Mouse (Mus musculus): Measurements from ENCODE around the gene Trpc5. TPM values are rescaled to one million over a fixed set of nuclear protein-coding genes. Genes with fewer than 3 reads are reported as not detected.

Trpc5 gene
- 1.6 and 1.9 TPM in 2 replicates for polyA plus RNA-seq (2015; fragmentation: Nextera tagmentation; extraction: Ambion mirVana)

GRCm38 (mm10) chrX:144688142-144688206 lies at the start of gene Trpc5:
Gene Trpc5, minus strand, starts transcription at chrX:144688180.
- Histone ChIP-seq H3K36me3 (no peaks in the 10 kb centered on the region), H3K4me3 (peak within 1 kb of the TSS; percentile 48), H3K9me3 (no peaks in the 10 kb centered on the region), H3K27me3 (peaks cover 45% of the 10 kb centered on the region), H3K9ac (peak within 1 kb of the TSS; percentile 62), H3K27ac (replicated peaks) (no peak within 1 kb of the TSS), H3K4me1 (replicated peaks) (peaks cover 7% of the 10 kb centered on the region), H3K4me2 (peak within 1 kb of the TSS; percentile 68)
- 11% methylated on average over 1 of the region's 1 CpGs for WGBS
- no peak; the same call in 1 of the 2 replicates for ATAC-seq (ENCODE audit: low read depth)

GRCm38 (mm10) chrX:144716330-144716729 lies 28.4 kb upstream of the Trpc5 start:
- Histone ChIP-seq H3K4me3 (no peak overlapping the region), H3K9ac (no peak overlapping the region), H3K27me3 (no peaks in the 10 kb centered on the region), H3K4me2 (no peak overlapping the region), H3K9me3 (no peaks in the 10 kb centered on the region), H3K27ac (replicated peaks) (no peak overlapping the region), H3K4me1 (replicated peaks) (no peaks in the 10 kb centered on the region), H3K36me3 (no peaks in the 10 kb centered on the region)
- no peak for ATAC-seq (ENCODE audit: low read depth)
- 90% methylated on average over 1 of the region's 1 CpGs for WGBS

DNA sequence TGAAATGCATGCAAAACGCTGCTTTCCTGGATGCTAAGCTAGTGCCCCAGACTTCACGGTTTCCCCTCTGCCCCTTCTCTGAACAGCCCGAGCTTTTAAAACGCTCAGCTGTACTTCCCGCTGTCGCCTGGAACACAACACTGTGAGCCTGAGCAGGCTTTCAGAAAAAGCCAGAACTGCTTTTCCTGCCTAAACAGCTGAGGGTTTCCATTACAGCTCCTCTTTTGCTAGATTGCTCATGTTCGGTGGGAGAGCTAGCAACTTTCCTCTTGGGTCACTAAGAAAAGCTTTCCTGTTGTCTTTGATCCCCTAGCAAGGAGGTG lies 1.8 kb upstream of the Trpc5 start:
- H3K9ac ChIP-seq: no peak overlapping the region
- no peak overlapping the region for H3K27ac ChIP-seq (replicated peaks)
- H3K27me3 ChIP-seq: peaks cover 39% of the 10 kb centered on the region
- H3K4me2 ChIP-seq: peak overlapping the region; percentile 68
- H3K36me3 ChIP-seq: no peaks in the 10 kb centered on the region
- H3K9me3 ChIP-seq: no peaks in the 10 kb centered on the region
- 22% methylated on average over 7 of the region's 7 CpGs for WGBS
- H3K4me3 ChIP-seq: peak overlapping the region; percentile 48
- peaks cover 7% of the 10 kb centered on the region for H3K4me1 ChIP-seq (replicated peaks)
- no peak for ATAC-seq (ENCODE audit: low read depth)

GRCm38 (mm10) chrX:144689119-144689858 lies 1.3 kb upstream of the Trpc5 start:
- WGBS: 19% methylated on average over 21 of the region's 21 CpGs
- Histone ChIP-seq H3K4me2 (peak overlapping the region; percentile 68), H3K9me3 (no peaks in the 10 kb centered on the region), H3K36me3 (no peaks in the 10 kb centered on the region), H3K4me1 (replicated peaks) (peaks cover 7% of the 10 kb centered on the region), H3K27ac (replicated peaks) (no peak overlapping the region), H3K27me3 (peaks cover 44% of the 10 kb centered on the region), H3K4me3 (peak overlapping the region; percentile 48), H3K9ac (peak overlapping the region; percentile 62)
- ATAC-seq (ENCODE audit: low read depth): peak; percentile 83

DNA sequence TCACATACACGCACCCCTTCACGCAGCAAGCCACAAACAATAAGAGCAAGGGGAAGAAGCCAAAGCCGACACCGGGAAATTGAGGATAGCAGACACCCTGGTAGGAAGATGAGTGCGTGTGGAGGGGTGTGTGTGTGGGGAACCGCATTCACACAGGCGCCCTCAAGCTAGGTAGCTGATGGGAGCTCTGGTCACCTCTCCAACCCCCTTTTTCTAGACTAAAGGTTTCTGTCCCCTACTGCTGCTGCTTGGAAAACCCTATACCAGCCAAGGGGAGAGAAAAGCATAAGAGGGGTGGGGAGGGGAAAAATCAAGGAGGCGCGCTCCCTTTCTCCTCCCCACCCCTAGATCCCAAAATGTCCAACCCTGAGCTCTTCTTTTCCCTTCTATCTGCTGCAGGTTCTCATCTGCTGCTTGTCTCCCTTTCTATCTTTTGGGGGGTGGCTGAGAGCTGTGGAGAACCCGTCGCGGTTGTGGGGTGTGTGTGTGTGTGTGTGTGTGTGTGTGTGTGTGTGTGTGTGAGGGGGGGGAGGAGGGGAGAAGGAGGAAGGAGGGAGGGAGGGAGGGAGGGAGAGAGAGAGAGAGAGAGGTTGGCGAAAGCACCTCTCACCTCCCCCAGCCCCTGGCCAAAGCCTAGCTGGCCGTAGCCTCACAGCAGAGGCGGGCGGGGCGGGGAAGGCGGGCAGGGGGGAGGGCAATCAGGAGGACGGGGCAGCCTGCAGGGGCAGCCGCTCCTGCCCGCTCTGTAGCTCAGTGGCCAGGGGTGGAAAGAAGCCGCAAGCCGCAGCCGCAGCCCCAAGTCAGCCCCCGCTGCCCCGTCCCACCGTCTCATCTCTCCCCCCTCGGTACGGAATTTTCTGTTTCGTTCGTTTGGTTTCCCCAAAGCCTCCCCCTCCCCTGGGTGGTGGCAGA lies 483 bp upstream of the Trpc5 start, which contains the start of gene Rtl4:
Rtl4 (plus strand) TSS at position 701 of the 912 bp plus-strand sequence.
- H3K27me3 ChIP-seq: peaks cover 45% of the 10 kb centered on the region
- H3K4me1 ChIP-seq (replicated peaks): peaks cover 7% of the 10 kb centered on the region
- H3K9ac ChIP-seq: peak within 1 kb of the TSS; percentile 62
- H3K4me2 ChIP-seq: peak within 1 kb of the TSS; percentile 68
- H3K4me3 ChIP-seq: peak within 1 kb of the TSS; percentile 48
- no peaks in the 10 kb centered on the region for H3K9me3 ChIP-seq
- WGBS: 32% methylated on average over 22 of the region's 31 CpGs
- H3K27ac ChIP-seq (replicated peaks): no peak within 1 kb of the TSS
- ATAC-seq (ENCODE audit: low read depth): peak; percentile 78
- H3K36me3 ChIP-seq: no peaks in the 10 kb centered on the region

DNA sequence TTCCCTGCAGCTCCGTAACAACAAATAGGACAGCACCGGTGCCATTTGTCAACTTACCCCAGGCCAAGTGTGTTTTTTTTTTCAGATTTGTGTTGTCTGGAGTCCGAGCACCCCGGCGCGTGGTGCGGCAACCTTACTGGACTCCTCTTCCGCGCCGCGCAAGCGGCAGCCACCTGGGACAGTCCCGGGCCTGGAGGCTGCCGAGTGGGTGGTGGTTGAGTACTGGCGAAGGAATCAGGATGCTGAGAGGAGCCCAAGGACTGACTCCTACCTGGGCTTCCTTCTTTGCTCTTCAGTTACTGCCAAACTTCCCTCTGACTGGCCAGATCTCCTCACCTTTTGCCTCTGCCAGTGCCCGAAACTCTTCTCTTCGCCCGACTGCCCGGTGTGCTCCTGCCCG lies 238 bp downstream of the Trpc5 start:
- no peak for ATAC-seq (ENCODE audit: low read depth)
- no peak overlapping the region for H3K27ac ChIP-seq (replicated peaks)
- WGBS: 15% methylated on average over 20 of the region's 20 CpGs

GRCm38 (mm10) chrX:144652196-144652595 lies 35.8 kb downstream of the Trpc5 start:
- WGBS: 77% methylated on average over 2 of the region's 2 CpGs

More for the DNA sequence above, 238 bp downstream of the Trpc5 start:
- H3K4me3 ChIP-seq: peak overlapping the region; percentile 48
- H3K4me2 ChIP-seq: peak overlapping the region; percentile 68
- H3K36me3 ChIP-seq: no peaks in the 10 kb centered on the region
- peaks cover 45% of the 10 kb centered on the region for H3K27me3 ChIP-seq
- H3K4me1 ChIP-seq (replicated peaks): peaks cover 7% of the 10 kb centered on the region
- H3K9me3 ChIP-seq: no peaks in the 10 kb centered on the region
- H3K9ac ChIP-seq: peak overlapping the region; percentile 62

DNA sequence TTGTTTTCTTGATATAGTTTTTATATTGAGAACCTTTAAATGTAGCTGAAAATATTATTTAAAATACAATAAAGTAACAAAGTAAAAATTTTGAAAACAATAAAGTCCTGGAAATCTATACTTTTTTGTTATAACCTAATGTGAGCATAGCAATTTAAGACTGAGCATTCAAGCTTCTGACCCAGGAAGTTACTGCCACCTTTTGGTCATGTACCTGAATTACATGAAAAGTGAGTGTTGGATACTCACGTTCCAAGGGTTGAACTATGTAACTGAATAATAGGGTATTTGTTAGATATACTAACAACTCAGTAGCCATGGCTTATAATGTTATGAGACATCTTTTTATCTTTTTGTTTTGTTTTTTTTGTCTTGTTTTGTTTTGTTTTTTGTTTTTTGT lies 42.6 kb downstream of the Trpc5 start:
- H3K27ac ChIP-seq (replicated peaks): no peak overlapping the region
- no peaks in the 10 kb centered on the region for H3K27me3 ChIP-seq
- H3K4me1 ChIP-seq (replicated peaks): no peaks in the 10 kb centered on the region
- H3K36me3 ChIP-seq: no peaks in the 10 kb centered on the region
- 38% methylated on average over 1 of the region's 1 CpGs for WGBS
- H3K4me2 ChIP-seq: no peak overlapping the region
- no peak overlapping the region for H3K4me3 ChIP-seq
- H3K9ac ChIP-seq: no peak overlapping the region
- H3K9me3 ChIP-seq: no peaks in the 10 kb centered on the region
- ATAC-seq (ENCODE audit: low read depth): no peak

More at GRCm38 (mm10) chrX:144652196-144652595, 35.8 kb downstream of the Trpc5 start:
- H3K4me2 ChIP-seq: no peak overlapping the region
- no peaks in the 10 kb centered on the region for H3K9me3 ChIP-seq
- H3K9ac ChIP-seq: no peak overlapping the region
- no peaks in the 10 kb centered on the region for H3K27me3 ChIP-seq
- no peaks in the 10 kb centered on the region for H3K36me3 ChIP-seq
- no peak for ATAC-seq (ENCODE audit: low read depth)
- H3K27ac ChIP-seq (replicated peaks): no peak overlapping the region
- H3K4me1 ChIP-seq (replicated peaks): no peaks in the 10 kb centered on the region
- H3K4me3 ChIP-seq: no peak overlapping the region

DNA sequence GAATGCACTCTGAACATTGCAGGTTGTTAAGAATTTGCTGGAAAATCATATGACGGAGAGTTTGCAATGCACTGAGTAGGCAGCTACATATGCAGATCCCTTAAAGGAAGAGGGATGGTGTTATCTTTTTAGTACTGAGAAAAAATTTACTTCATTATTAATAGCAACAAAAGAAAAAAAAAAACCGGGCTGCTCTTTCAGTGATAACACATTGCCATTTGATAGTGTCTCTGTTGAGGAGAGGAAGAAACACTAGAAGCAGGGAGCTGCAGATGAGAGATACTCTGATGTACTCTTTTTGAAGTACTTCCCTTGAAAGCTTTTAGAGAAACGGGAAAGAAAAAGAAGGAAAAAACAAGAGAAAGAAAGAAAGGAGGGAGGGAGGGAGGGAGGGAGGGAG lies 43.2 kb downstream of the Trpc5 start:
- WGBS: 77% methylated on average over 3 of the region's 3 CpGs
- Histone ChIP-seq H3K9ac (no peak overlapping the region), H3K4me1 (replicated peaks) (no peaks in the 10 kb centered on the region), H3K4me3 (no peak overlapping the region), H3K4me2 (no peak overlapping the region), H3K27me3 (no peaks in the 10 kb centered on the region), H3K9me3 (no peaks in the 10 kb centered on the region), H3K27ac (replicated peaks) (no peak overlapping the region), H3K36me3 (no peaks in the 10 kb centered on the region)
- no peak for ATAC-seq (ENCODE audit: low read depth)

DNA sequence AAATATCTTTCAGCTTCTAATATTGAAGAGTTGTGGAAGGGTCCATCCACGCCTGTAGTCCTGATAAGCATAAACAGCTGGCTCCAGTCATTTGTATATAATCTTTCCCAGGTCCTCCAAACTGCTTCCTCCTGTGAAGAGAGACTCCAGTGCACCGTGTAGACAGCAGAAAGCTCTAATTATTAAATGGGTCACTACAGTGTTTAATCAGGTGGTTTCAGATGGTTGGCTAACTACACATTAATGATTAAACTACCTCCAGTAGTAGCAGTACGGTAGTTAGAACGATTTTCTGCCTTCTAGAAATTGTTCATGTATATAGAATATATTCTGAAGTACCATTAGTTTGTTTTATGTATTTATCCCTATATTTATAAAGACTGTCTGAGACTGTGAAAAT lies 75.2 kb downstream of the Trpc5 start:
- no peaks in the 10 kb centered on the region for H3K4me1 ChIP-seq (replicated peaks)
- H3K36me3 ChIP-seq: no peaks in the 10 kb centered on the region
- no peak for ATAC-seq (ENCODE audit: low read depth)
- no peak overlapping the region for H3K4me3 ChIP-seq
- no peak overlapping the region for H3K4me2 ChIP-seq
- H3K27me3 ChIP-seq: no peaks in the 10 kb centered on the region
- no peak overlapping the region for H3K27ac ChIP-seq (replicated peaks)
- 81% methylated on average over 4 of the region's 4 CpGs for WGBS
- no peak overlapping the region for H3K9ac ChIP-seq
- no peaks in the 10 kb centered on the region for H3K9me3 ChIP-seq

GRCm38 (mm10) chrX:144536431-144536830 lies 151.5 kb downstream of the Trpc5 start:
- no peaks in the 10 kb centered on the region for H3K4me1 ChIP-seq (replicated peaks)
- no peak overlapping the region for H3K4me3 ChIP-seq
- no peak for ATAC-seq (ENCODE audit: low read depth)
- no peaks in the 10 kb centered on the region for H3K27me3 ChIP-seq
- H3K27ac ChIP-seq (replicated peaks): no peak overlapping the region
- no peak overlapping the region for H3K9ac ChIP-seq
- H3K9me3 ChIP-seq: no peaks in the 10 kb centered on the region
- WGBS: 45% methylated on average over 1 of the region's 1 CpGs
- no peaks in the 10 kb centered on the region for H3K36me3 ChIP-seq
- no peak overlapping the region for H3K4me2 ChIP-seq

DNA sequence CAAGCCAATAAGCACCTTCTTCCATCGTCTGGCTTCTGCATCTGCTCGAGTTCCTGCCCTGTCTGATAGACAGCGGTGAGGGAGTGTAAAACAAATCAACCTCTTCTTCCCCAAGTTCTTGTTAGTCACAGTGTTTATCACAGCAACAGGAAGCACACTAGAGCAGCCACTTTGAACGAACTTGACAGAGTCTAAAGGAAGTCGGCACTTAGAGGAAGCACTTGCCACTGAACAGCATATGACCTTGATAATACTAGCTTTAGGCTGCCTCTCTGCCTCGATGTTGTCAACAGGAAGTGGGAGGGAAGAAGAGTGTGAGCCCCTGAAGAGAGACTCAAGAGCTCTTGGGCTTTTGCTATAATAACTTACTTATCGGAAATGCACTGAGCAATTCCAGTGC lies 161.9 kb downstream of the Trpc5 start:
- 81% methylated on average over 7 of the region's 7 CpGs for whole genome bisulfite sequencing
- ATAC-seq (ENCODE audit: low read depth): no peak
- Histone ChIP-seq H3K36me3 (no peaks in the 10 kb centered on the region), H3K4me3 (no peak overlapping the region), H3K9me3 (no peaks in the 10 kb centered on the region), H3K4me2 (no peak overlapping the region), H3K4me1 (replicated peaks) (no peaks in the 10 kb centered on the region), H3K27ac (replicated peaks) (no peak overlapping the region), H3K9ac (no peak overlapping the region), H3K27me3 (no peaks in the 10 kb centered on the region)

Measured in neural tube, embryonic 13.5 days (tissue).